Mouse (Mus musculus) heart, adult 2 months (tissue): ENCODE measurements around the gene Insm1.

Experiments used
- CTCF ChIP-seq: fragments of 200-600 bp; IDR thresholded peaks from 2 replicates; pipeline ENCODE4 v1.8.1; 2022; ENCODE audit warnings: antibody characterized with exemption, mild to moderate bottlenecking, moderate library complexity
- POLR2A ChIP-seq: fragments of 200-500 bp; IDR thresholded peaks from 2 replicates; pipeline ENCODE4 v1.6.1; 2011; ENCODE audit warnings: mild to moderate bottlenecking, low read depth, low read length, control low read depth; ENCODE audit not compliant: insufficient read depth

DNA sequence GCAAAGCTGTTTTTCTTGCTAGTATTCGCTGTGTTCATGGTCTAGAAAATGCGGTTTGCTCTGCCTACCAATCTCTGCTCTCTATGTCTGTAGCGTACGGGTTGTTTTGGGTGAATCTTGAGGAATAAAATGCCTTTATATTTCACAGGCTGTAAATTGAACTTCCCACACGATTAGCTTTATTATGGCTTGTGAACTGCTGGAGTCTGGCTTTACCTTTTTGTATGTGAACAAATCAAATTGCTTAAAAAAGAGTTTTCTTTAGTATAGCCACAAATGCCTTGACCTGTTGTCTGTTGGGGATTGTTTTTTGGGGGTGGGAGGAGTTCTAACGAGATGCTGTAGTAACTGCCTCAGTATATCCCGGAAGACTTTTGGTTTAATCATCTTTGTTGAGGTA is 2.4 kb downstream of the Insm1 start:
- TF ChIP-seq POLR2A (no peak), CTCF (no peak)
